ENCODE assay signal across 8 mouse cellular contexts in genomic region chr6:92214773-92215449, GRCm38 (mm10). TPM values are rescaled to one million over a fixed set of nuclear protein-coding genes. Genes with fewer than 3 reads are reported as not detected.
DNase-seq lines count a peak whose midpoint lies in the region; ATAC-seq and TF ChIP-seq lines count a peak whose summit lies in the region.

Gene Rbsn (minus strand): TSS chr6:92214925.

- TF ChIP-seq CTCF in heart, adult 2 months (IDR thresholded peaks at IDR 0.05), result peak; percentile 45

- 8% methylated on average over 34 of the region's 35 CpGs for whole genome bisulfite sequencing in embryonic facial prominence, embryonic 14.5 days
- 8% methylated on average over 35 of the region's 35 CpGs for WGBS in heart, adult 2 months
- 11% methylated on average over 35 of the region's 35 CpGs for WGBS in limb, embryonic 13.5 days
- 9% methylated on average over 35 of the region's 35 CpGs for WGBS in midbrain, embryonic 16.5 days

- 0 out of 2 replicates have a peak, but pooled peaks have one; percentile 45 for TF ChIP-seq EP300 in heart, adult 2 months (IDR thresholded peaks at IDR 0.05; ENCODE audit: insufficient read depth, low read depth, low read length)

- H3K9ac ChIP-seq in embryonic facial prominence, embryonic 14.5 days (ENCODE audit: low read depth, low read length), result peak within 1 kb of the TSS; percentile 95
- H3K9ac ChIP-seq in heart, adult 2 months (ENCODE audit: low read depth, low read length), result peak within 1 kb of the TSS; percentile 88
- peak within 1 kb of the TSS; percentile 95 for H3K9ac ChIP-seq in limb, embryonic 13.5 days
- peak within 1 kb of the TSS; percentile 90 for H3K9ac ChIP-seq in midbrain, embryonic 16.5 days (ENCODE audit: low read depth, low read length)

- peak within 1 kb of the TSS; percentile 98 for H3K4me3 ChIP-seq in embryonic facial prominence, embryonic 14.5 days (ENCODE audit: low read depth, low read length)
- peak within 1 kb of the TSS; percentile 94 for H3K4me3 ChIP-seq in heart, adult 2 months
- H3K4me3 ChIP-seq in limb, embryonic 13.5 days, result peak within 1 kb of the TSS; percentile 98
- peak within 1 kb of the TSS; percentile 74 for H3K4me3 ChIP-seq in midbrain, embryonic 16.5 days (ENCODE audit: low read depth, low read length)

- DNase-seq in 3T3-L1 (ENCODE audit: low read depth, low spot score), result peak; percentile 97
- peak; percentile 68 to 76 for DNase-seq in adrenal gland, postnatal 4 days (ENCODE audit: low spot score in 2 of 2)
- DNase-seq in embryonic facial prominence, embryonic 14.5 days (ENCODE audit: low spot score), result peak; percentile 97
- peak; percentile 94 to 95 for DNase-seq in heart, adult 2 months
- peak; percentile 92 to 93 for DNase-seq in kidney, adult 8-10 months
- DNase-seq in spleen, postnatal 14 days (ENCODE audit: low spot score in 2 of 2), result peak; percentile 81 to 85

- H3K9me3 ChIP-seq in embryonic facial prominence, embryonic 14.5 days (ENCODE audit: control insufficient read depth, low read length), result no peaks in the 10 kb centered on the region
- no peaks in the 10 kb centered on the region for H3K9me3 ChIP-seq in limb, embryonic 13.5 days
- H3K9me3 ChIP-seq in midbrain, embryonic 16.5 days (replicated peaks; ENCODE audit: control insufficient read depth, low read length, poor library complexity, severe bottlenecking), result no peaks in the 10 kb centered on the region

- H3K79me2 ChIP-seq in heart, adult 2 months (replicated peaks; ENCODE audit: control insufficient read depth, insufficient read depth, low read length), result peaks cover 1% of the 10 kb centered on the region; the same call in 1 of the 2 replicates

- H3K36me3 ChIP-seq in embryonic facial prominence, embryonic 14.5 days (ENCODE audit: control insufficient read depth, insufficient read depth, low read length), result peaks cover 8% of the 10 kb centered on the region
- no peaks in the 10 kb centered on the region for H3K36me3 ChIP-seq in heart, adult 2 months (ENCODE audit: control insufficient read depth, insufficient read depth, low read length)
- H3K36me3 ChIP-seq in limb, embryonic 13.5 days, result peaks cover 15% of the 10 kb centered on the region
- peaks cover 3% of the 10 kb centered on the region; the same call in 1 of the 2 replicates for H3K36me3 ChIP-seq in midbrain, embryonic 16.5 days (ENCODE audit: control insufficient read depth, insufficient read depth, low read length)

- TF ChIP-seq POLR2A in heart, adult 2 months (IDR thresholded peaks at IDR 0.05; ENCODE audit: insufficient read depth, low read depth, low read length), result peak; percentile 82

- H3K4me2 ChIP-seq in embryonic facial prominence, embryonic 14.5 days (ENCODE audit: low read depth, low read length), result peak within 1 kb of the TSS; percentile 93
- H3K4me2 ChIP-seq in limb, embryonic 13.5 days (replicated peaks), result peak within 1 kb of the TSS; percentile 98
- H3K4me2 ChIP-seq in midbrain, embryonic 16.5 days (ENCODE audit: low read length), result peak within 1 kb of the TSS; percentile 97

- no peaks in the 10 kb centered on the region for H3K27me3 ChIP-seq in embryonic facial prominence, embryonic 14.5 days (replicated peaks; ENCODE audit: control insufficient read depth, insufficient read depth, low read length)
- H3K27me3 ChIP-seq in heart, adult 2 months (ENCODE audit: control insufficient read depth, insufficient read depth, low read length), result no peaks in the 10 kb centered on the region
- no peaks in the 10 kb centered on the region for H3K27me3 ChIP-seq in limb, embryonic 13.5 days
- H3K27me3 ChIP-seq in midbrain, embryonic 16.5 days (ENCODE audit: control insufficient read depth, insufficient read depth, low read depth, low read length), result no peaks in the 10 kb centered on the region

- H3K27ac ChIP-seq in embryonic facial prominence, embryonic 14.5 days (replicated peaks; ENCODE audit: low read depth, low read length), result peak within 1 kb of the TSS; percentile 82
- H3K27ac ChIP-seq in heart, adult 2 months, result peak within 1 kb of the TSS; percentile 79
- H3K27ac ChIP-seq in limb, embryonic 13.5 days, result peak within 1 kb of the TSS; percentile 65; the same call in 1 of the 2 replicates
- peak within 1 kb of the TSS; percentile 89 for H3K27ac ChIP-seq in midbrain, embryonic 16.5 days (ENCODE audit: low read length)

- intact Hi-C loops in heart, adult 2 months (cut with DNase I), result loop anchor here (5.0 kb wide), 1 partner anchor 338 kb away; the partner anchor contains the start of gene Ccdc174

- peak; percentile 97 for ATAC-seq in embryonic facial prominence, embryonic 14.5 days (ENCODE audit: low read depth)
- ATAC-seq in limb, embryonic 13.5 days (ENCODE audit: low FRiP score, low read depth), result peak; percentile 96
- peak; percentile 95 for ATAC-seq in midbrain, embryonic 16.5 days

- peaks cover 7% of the 10 kb centered on the region for H3K4me1 ChIP-seq in embryonic facial prominence, embryonic 14.5 days (ENCODE audit: control insufficient read depth, insufficient read depth, low read length)
- peaks cover 2% of the 10 kb centered on the region; the same call in 1 of the 2 replicates for H3K4me1 ChIP-seq in heart, adult 2 months (ENCODE audit: control insufficient read depth, insufficient read depth, low read length)
- H3K4me1 ChIP-seq in limb, embryonic 13.5 days, result peaks cover 11% of the 10 kb centered on the region
- H3K4me1 ChIP-seq in midbrain, embryonic 16.5 days (ENCODE audit: control insufficient read depth, insufficient read depth, low read length), result peaks cover 11% of the 10 kb centered on the region

RNA-seq across cellular contexts. Expression of gene Rbsn, which starts in this region (rescaled TPM):
- total RNA-seq in adrenal gland, postnatal 4 days (2021), result 10 to 100 TPM; 26.5 to 31.3 TPM
- polyA plus RNA-seq in embryonic facial prominence, embryonic 14.5 days (2014; fragmentation: Nextera tagmentation; extraction: Ambion mirVana), result 18.1 and 19.5 TPM in 2 replicates
- 10 to 100 TPM; 11.6 to 15.7 TPM for total RNA-seq in heart, adult 2 months (2021)
- polyA plus RNA-seq in heart, adult 2 months (2012; rRNA removed), result 6.4 and 11.3 TPM in 2 replicates
- 30.3 and 32.9 TPM in 2 replicates for polyA plus RNA-seq in limb, embryonic 13.5 days (2015; fragmentation: Nextera tagmentation; extraction: Ambion mirVana)
- 32.8 and 37.4 TPM in 2 replicates for polyA plus RNA-seq in midbrain, embryonic 16.5 days (2015; fragmentation: Nextera tagmentation; extraction: Ambion mirVana)

Comparison
In these comparisons a context has a peak if more than half of its experiments do, and no peak if none do; other contexts are left out.
1. Peak in every context shown above with its lines: DNase-seq, ATAC-seq, H3K4me3 ChIP-seq and H3K27ac ChIP-seq.